Mouse (Mus musculus) midbrain, embryonic 11.5 days (tissue): ENCODE data around the gene Grik3. TPM values are rescaled to one million over a fixed set of nuclear protein-coding genes. Genes with fewer than 3 reads are reported as not detected.
"Not testable (repeated sequence)": the region's sequence is repeated elsewhere in the genome, so short reads cannot be mapped to it uniquely, and the experiment has no call there.

Experiments used
- ATAC-seq: fragments of 200-750 bp; cut with Nextera tagmentation; 2 replicates; pipeline ENCODE4 v1.8.0; 2017; ENCODE audit warnings: moderate TSS enrichment, moderate library complexity; ENCODE audit not compliant: low FRiP score
- DNase-seq: peaks from one replicate; pipeline ENCODE4 v3.0.0; 2015; ENCODE audit warnings: low spot score; ENCODE audit errors: missing footprints
- H3K27ac ChIP-seq: fragments of 300-500 bp; sonication (generic); 2 replicates; pipeline ENCODE4 v1.5.1; 2014; ENCODE audit warnings: low read depth, low read length
- H3K27me3 ChIP-seq: fragments of 300-500 bp; sonication (generic); 2 replicates; pipeline ENCODE4 v1.6.1; 2014; ENCODE audit warnings: mild to moderate bottlenecking, low read length, moderate library complexity, mixed read lengths; ENCODE audit not compliant: control insufficient read depth, insufficient read depth
- H3K36me3 ChIP-seq: fragments of 300-500 bp; sonication (generic); 2 replicates; pipeline ENCODE4 v1.6.1; 2014; ENCODE audit warnings: mild to moderate bottlenecking, low read length, moderate library complexity, mixed read lengths; ENCODE audit not compliant: control insufficient read depth, insufficient read depth
- H3K4me1 ChIP-seq: fragments of 300-500 bp; sonication (generic); 2 replicates; pipeline ENCODE4 v1.6.1; 2014; ENCODE audit warnings: low read length; ENCODE audit not compliant: control insufficient read depth, insufficient read depth
- H3K4me2 ChIP-seq: fragments of 300-500 bp; sonication (generic); 2 replicates; pipeline ENCODE4 v1.6.1; 2014; ENCODE audit warnings: mild to moderate bottlenecking, moderate library complexity
- H3K4me3 ChIP-seq: fragments of 300-500 bp; sonication (generic); 2 replicates; pipeline ENCODE4 v1.5.1; 2014; ENCODE audit warnings: low read depth, low read length
- H3K9ac ChIP-seq: fragments of 300-500 bp; sonication (generic); 2 replicates; pipeline ENCODE4 v1.6.1; 2014; ENCODE audit warnings: low read length
- H3K9me3 ChIP-seq: fragments of 300-500 bp; sonication (generic); 2 replicates; pipeline ENCODE4 v1.6.1; 2016; ENCODE audit warnings: low read length; ENCODE audit not compliant: control insufficient read depth
- WGBS: fragments of 180-500 bp; shearing (Covaris S2); extraction: QIAGEN DNeasy Blood & Tissue Kit; methylation state at CpG from one replicate; pipeline ENCODE4 v1.1.7; 2014; 5-methylcytosine and 5-hydroxymethylcytosine counted together
- polyA plus RNA-seq: library from polyadenylated mRNA; unstranded; fragments of >200 nt; fragmentation: Nextera tagmentation; extraction: Ambion mirVana; gene quantifications from 2 replicates; pipeline ENCODE4 v1.2.1, GENCODE M21; 2014

Gene Grik3
- polyA plus RNA-seq, 1 experiment from 2014 or later: 0.60 TPM

GRCm38 (mm10) chr4:125600642-125601041 lies 110.1 kb downstream of the Grik3 start:
- Histone ChIP-seq H3K27ac (no peak overlapping the region), H3K36me3 (no peaks in the 10 kb centered on the region), H3K9me3 (no peaks in the 10 kb centered on the region), H3K4me3 (no peak overlapping the region), H3K27me3 (no peaks in the 10 kb centered on the region), H3K9ac (no peak overlapping the region), H3K4me2 (no peak overlapping the region), H3K4me1 (no peaks in the 10 kb centered on the region)
- no peak for DNase-seq
- WGBS: 75% methylated on average over 8 of the region's 8 CpGs
- no peak for ATAC-seq

GRCm38 (mm10) chr4:125601301-125601700 lies 110.8 kb downstream of the Grik3 start:
- no peak overlapping the region for H3K27ac ChIP-seq
- no peak for DNase-seq
- WGBS: 73% methylated on average over 3 of the region's 3 CpGs

GRCm38 (mm10) chr4:125604494-125604893 lies 114.0 kb downstream of the Grik3 start:
- ATAC-seq (no peak), DNase-seq (no peak)
- Histone ChIP-seq H3K4me2 (no peak overlapping the region), H3K9ac (no peak overlapping the region), H3K27ac (no peak overlapping the region), H3K4me3 (no peak overlapping the region), H3K36me3 (no peaks in the 10 kb centered on the region), H3K27me3 (no peaks in the 10 kb centered on the region), H3K4me1 (no peaks in the 10 kb centered on the region), H3K9me3 (no peaks in the 10 kb centered on the region)
- 62% methylated on average over 7 of the region's 7 CpGs for WGBS

More at GRCm38 (mm10) chr4:125601301-125601700, 110.8 kb downstream of the Grik3 start:
- H3K4me3 ChIP-seq: no peak overlapping the region
- ATAC-seq: no peak
- no peak overlapping the region for H3K4me2 ChIP-seq
- H3K4me1 ChIP-seq: no peaks in the 10 kb centered on the region
- no peak overlapping the region for H3K9ac ChIP-seq
- H3K36me3 ChIP-seq: no peaks in the 10 kb centered on the region
- no peaks in the 10 kb centered on the region for H3K27me3 ChIP-seq
- H3K9me3 ChIP-seq: no peaks in the 10 kb centered on the region

GRCm38 (mm10) chr4:125606147-125606546 lies 115.6 kb downstream of the Grik3 start:
- 85% methylated on average over 6 of the region's 6 CpGs for WGBS
- Histone ChIP-seq H3K36me3 (no peaks in the 10 kb centered on the region), H3K4me1 (no peaks in the 10 kb centered on the region), H3K4me3 (no peak overlapping the region), H3K27me3 (no peaks in the 10 kb centered on the region), H3K9ac (no peak overlapping the region), H3K27ac (no peak overlapping the region), H3K9me3 (no peaks in the 10 kb centered on the region), H3K4me2 (no peak overlapping the region)
- ATAC-seq (no peak), DNase-seq (no peak)

GRCm38 (mm10) chr4:125607397-125608042 lies 117.0 kb downstream of the Grik3 start:
- Histone ChIP-seq H3K27ac (no peak overlapping the region), H3K4me3 (no peak overlapping the region), H3K4me1 (no peaks in the 10 kb centered on the region), H3K36me3 (no peaks in the 10 kb centered on the region), H3K4me2 (no peak overlapping the region), H3K9ac (no peak overlapping the region), H3K27me3 (no peaks in the 10 kb centered on the region), H3K9me3 (no peaks in the 10 kb centered on the region)
- ATAC-seq (no peak), DNase-seq (no peak)
- WGBS: 66% methylated on average over 10 of the region's 10 CpGs

- not testable (repeated sequence) for H3K4me1 ChIP-seq, H3K9ac ChIP-seq, DNase-seq, H3K4me3 ChIP-seq, H3K9me3 ChIP-seq, ATAC-seq, H3K27me3 ChIP-seq, H3K36me3 ChIP-seq, H3K4me2 ChIP-seq, H3K27ac ChIP-seq
- WGBS: 56% methylated on average over 3 of the region's 4 CpGs
Measured at GRCm38 (mm10) chr4:125608896-125609295, 118.4 kb downstream of the Grik3 start.

- Histone ChIP-seq H3K4me1 (no peaks in the 10 kb centered on the region), H3K27ac (no peak overlapping the region), H3K4me3 (no peak overlapping the region), H3K4me2 (no peak overlapping the region), H3K27me3 (no peaks in the 10 kb centered on the region), H3K36me3 (no peaks in the 10 kb centered on the region), H3K9me3 (no peaks in the 10 kb centered on the region), H3K9ac (no peak overlapping the region)
- no peak for ATAC-seq
- no peak for DNase-seq
- WGBS: 66% methylated on average over 21 of the region's 21 CpGs
Measured at GRCm38 (mm10) chr4:125609320-125610306, 119.1 kb downstream of the Grik3 start.

GRCm38 (mm10) chr4:125617851-125618250 lies 127.4 kb downstream of the Grik3 start:
- Histone ChIP-seq H3K4me3 (no peak overlapping the region), H3K4me2 (no peak overlapping the region), H3K27ac (no peak overlapping the region), H3K9ac (no peak overlapping the region), H3K9me3 (no peaks in the 10 kb centered on the region), H3K27me3 (no peaks in the 10 kb centered on the region), H3K36me3 (no peaks in the 10 kb centered on the region), H3K4me1 (peaks cover 3% of the 10 kb centered on the region; the same call in 1 of the 2 replicates)
- 80% methylated on average over 14 of the region's 14 CpGs for WGBS
- ATAC-seq: no peak
- no peak for DNase-seq
